Mouse (Mus musculus): Measurements from ENCODE around the gene Dlg2. TPM values are rescaled to one million over a fixed set of nuclear protein-coding genes. Genes with fewer than 3 reads are reported as not detected.

Gene Dlg2
- polyA plus RNA-seq, 1 experiment from 2014 or later = 1.1 TPM

- H3K27ac ChIP-seq (ENCODE audit: low read length) = no peak overlapping the region
- no peak for ATAC-seq (ENCODE audit: low read depth)
- no peaks in the 10 kb centered on the region for H3K36me3 ChIP-seq (ENCODE audit: control insufficient read depth, insufficient read depth, low read length)
- no peaks in the 10 kb centered on the region for H3K9me3 ChIP-seq (ENCODE audit: control insufficient read depth, low read length)
- no peaks in the 10 kb centered on the region for H3K4me1 ChIP-seq (replicated peaks; ENCODE audit: control insufficient read depth, insufficient read depth, low read length)
- 63% methylated on average over 12 of the region's 12 CpGs for WGBS
- no peaks in the 10 kb centered on the region for H3K27me3 ChIP-seq (ENCODE audit: control insufficient read depth, insufficient read depth, low read depth, low read length)
- no peak overlapping the region for H3K4me2 ChIP-seq (ENCODE audit: low read depth, low read length)
- H3K4me3 ChIP-seq (ENCODE audit: low read length) = no peak overlapping the region
- H3K9ac ChIP-seq (ENCODE audit: low read length) = no peak overlapping the region
These were observed 1759.1 kb downstream of the Dlg2 start for GRCm38 (mm10) chr7:92235541-92236031.

- no peaks in the 10 kb centered on the region for H3K9me3 ChIP-seq (ENCODE audit: control insufficient read depth, low read length)
- H3K27me3 ChIP-seq (ENCODE audit: control insufficient read depth, insufficient read depth, low read depth, low read length) = no peaks in the 10 kb centered on the region
- WGBS = 57% methylated on average over 2 of the region's 2 CpGs
- no peak overlapping the region for H3K4me3 ChIP-seq (ENCODE audit: low read length)
- H3K4me2 ChIP-seq (ENCODE audit: low read depth, low read length) = no peak overlapping the region
- no peaks in the 10 kb centered on the region for H3K4me1 ChIP-seq (replicated peaks; ENCODE audit: control insufficient read depth, insufficient read depth, low read length)
- no peak overlapping the region for H3K9ac ChIP-seq (ENCODE audit: low read length)
- no peak for ATAC-seq (ENCODE audit: low read depth)
- H3K36me3 ChIP-seq (ENCODE audit: control insufficient read depth, insufficient read depth, low read length) = no peaks in the 10 kb centered on the region
- no peak overlapping the region for H3K27ac ChIP-seq (ENCODE audit: low read length)
These were observed 1764.4 kb downstream of the Dlg2 start for GRCm38 (mm10) chr7:92240908-92241307.

- H3K9ac ChIP-seq (ENCODE audit: low read length) = no peak overlapping the region
- no peak for ATAC-seq (ENCODE audit: low read depth)
- H3K9me3 ChIP-seq (ENCODE audit: control insufficient read depth, low read length) = no peaks in the 10 kb centered on the region
- no peaks in the 10 kb centered on the region for H3K27me3 ChIP-seq (ENCODE audit: control insufficient read depth, insufficient read depth, low read depth, low read length)
- no peaks in the 10 kb centered on the region for H3K36me3 ChIP-seq (ENCODE audit: control insufficient read depth, insufficient read depth, low read length)
- H3K4me3 ChIP-seq (ENCODE audit: low read length) = no peak overlapping the region
- no peak overlapping the region for H3K4me2 ChIP-seq (ENCODE audit: low read depth, low read length)
- WGBS = 66% methylated on average over 3 of the region's 3 CpGs
- H3K4me1 ChIP-seq (replicated peaks; ENCODE audit: control insufficient read depth, insufficient read depth, low read length) = no peaks in the 10 kb centered on the region
- no peak overlapping the region for H3K27ac ChIP-seq (ENCODE audit: low read length)
These were observed 1771.1 kb downstream of the Dlg2 start for GRCm38 (mm10) chr7:92247594-92247993.

- Histone ChIP-seq H3K4me2 (ENCODE audit: low read depth, low read length) (no peak overlapping the region), H3K4me1 (replicated peaks; ENCODE audit: control insufficient read depth, insufficient read depth, low read length) (no peaks in the 10 kb centered on the region), H3K4me3 (ENCODE audit: low read length) (no peak overlapping the region), H3K9ac (ENCODE audit: low read length) (no peak overlapping the region), H3K9me3 (ENCODE audit: control insufficient read depth, low read length) (no peaks in the 10 kb centered on the region), H3K36me3 (ENCODE audit: control insufficient read depth, insufficient read depth, low read length) (no peaks in the 10 kb centered on the region), H3K27me3 (ENCODE audit: control insufficient read depth, insufficient read depth, low read depth, low read length) (no peaks in the 10 kb centered on the region), H3K27ac (ENCODE audit: low read length) (no peak overlapping the region)
- WGBS = 70% methylated on average over 5 of the region's 5 CpGs
- no peak for ATAC-seq (ENCODE audit: low read depth)
These were observed 1772.1 kb downstream of the Dlg2 start for GRCm38 (mm10) chr7:92248619-92249018.

GRCm38 (mm10) chr7:92258148-92258547 lies 1781.7 kb downstream of the Dlg2 start:
- H3K9ac ChIP-seq (ENCODE audit: low read length) = no peak overlapping the region
- no peak for ATAC-seq (ENCODE audit: low read depth)
- H3K4me3 ChIP-seq (ENCODE audit: low read length) = no peak overlapping the region
- WGBS = 66% methylated on average over 4 of the region's 4 CpGs
- no peaks in the 10 kb centered on the region for H3K9me3 ChIP-seq (ENCODE audit: control insufficient read depth, low read length)
- H3K27me3 ChIP-seq (ENCODE audit: control insufficient read depth, insufficient read depth, low read depth, low read length) = no peaks in the 10 kb centered on the region
- H3K36me3 ChIP-seq (ENCODE audit: control insufficient read depth, insufficient read depth, low read length) = no peaks in the 10 kb centered on the region
- no peaks in the 10 kb centered on the region for H3K4me1 ChIP-seq (replicated peaks; ENCODE audit: control insufficient read depth, insufficient read depth, low read length)
- H3K27ac ChIP-seq (ENCODE audit: low read length) = no peak overlapping the region
- no peak overlapping the region for H3K4me2 ChIP-seq (ENCODE audit: low read depth, low read length)

GRCm38 (mm10) chr7:92258701-92259100 lies 1782.2 kb downstream of the Dlg2 start:
- WGBS = 59% methylated on average over 3 of the region's 3 CpGs
- Histone ChIP-seq H3K36me3 (ENCODE audit: control insufficient read depth, insufficient read depth, low read length) (no peaks in the 10 kb centered on the region), H3K4me2 (ENCODE audit: low read depth, low read length) (no peak overlapping the region), H3K27ac (ENCODE audit: low read length) (no peak overlapping the region), H3K27me3 (ENCODE audit: control insufficient read depth, insufficient read depth, low read depth, low read length) (no peaks in the 10 kb centered on the region), H3K9ac (ENCODE audit: low read length) (no peak overlapping the region), H3K4me3 (ENCODE audit: low read length) (no peak overlapping the region), H3K4me1 (replicated peaks; ENCODE audit: control insufficient read depth, insufficient read depth, low read length) (no peaks in the 10 kb centered on the region), H3K9me3 (ENCODE audit: control insufficient read depth, low read length) (no peaks in the 10 kb centered on the region)
- ATAC-seq (ENCODE audit: low read depth) = no peak

GRCm38 (mm10) chr7:92264325-92264724 lies 1787.9 kb downstream of the Dlg2 start:
- no peak overlapping the region for H3K9ac ChIP-seq (ENCODE audit: low read length)
- no peaks in the 10 kb centered on the region for H3K27me3 ChIP-seq (ENCODE audit: control insufficient read depth, insufficient read depth, low read depth, low read length)
- H3K9me3 ChIP-seq (ENCODE audit: control insufficient read depth, low read length) = no peaks in the 10 kb centered on the region
- H3K4me1 ChIP-seq (replicated peaks; ENCODE audit: control insufficient read depth, insufficient read depth, low read length) = no peaks in the 10 kb centered on the region
- H3K4me2 ChIP-seq (ENCODE audit: low read depth, low read length) = no peak overlapping the region
- H3K27ac ChIP-seq (ENCODE audit: low read length) = no peak overlapping the region
- ATAC-seq (ENCODE audit: low read depth) = no peak
- WGBS = 79% methylated on average over 3 of the region's 3 CpGs
- H3K36me3 ChIP-seq (ENCODE audit: control insufficient read depth, insufficient read depth, low read length) = no peaks in the 10 kb centered on the region
- H3K4me3 ChIP-seq (ENCODE audit: low read length) = no peak overlapping the region

- Histone ChIP-seq H3K4me2 (ENCODE audit: low read depth, low read length) (no peak overlapping the region), H3K4me3 (ENCODE audit: low read length) (no peak overlapping the region), H3K9ac (ENCODE audit: low read length) (no peak overlapping the region), H3K27ac (ENCODE audit: low read length) (no peak overlapping the region), H3K36me3 (ENCODE audit: control insufficient read depth, insufficient read depth, low read length) (no peaks in the 10 kb centered on the region), H3K27me3 (ENCODE audit: control insufficient read depth, insufficient read depth, low read depth, low read length) (no peaks in the 10 kb centered on the region), H3K4me1 (replicated peaks; ENCODE audit: control insufficient read depth, insufficient read depth, low read length) (no peaks in the 10 kb centered on the region), H3K9me3 (ENCODE audit: control insufficient read depth, low read length) (no peaks in the 10 kb centered on the region)
- no peak for ATAC-seq (ENCODE audit: low read depth)
These were observed 1788.5 kb downstream of the Dlg2 start for GRCm38 (mm10) chr7:92264964-92265363.

GRCm38 (mm10) chr7:92275353-92275752 lies 1798.9 kb downstream of the Dlg2 start:
- Histone ChIP-seq H3K9ac (ENCODE audit: low read length) (no peak overlapping the region), H3K36me3 (ENCODE audit: control insufficient read depth, insufficient read depth, low read length) (no peaks in the 10 kb centered on the region), H3K9me3 (ENCODE audit: control insufficient read depth, low read length) (no peaks in the 10 kb centered on the region), H3K4me1 (replicated peaks; ENCODE audit: control insufficient read depth, insufficient read depth, low read length) (no peaks in the 10 kb centered on the region), H3K27ac (ENCODE audit: low read length) (no peak overlapping the region), H3K4me2 (ENCODE audit: low read depth, low read length) (no peak overlapping the region), H3K27me3 (ENCODE audit: control insufficient read depth, insufficient read depth, low read depth, low read length) (no peaks in the 10 kb centered on the region), H3K4me3 (ENCODE audit: low read length) (no peak overlapping the region)
- 58% methylated on average over 4 of the region's 4 CpGs for WGBS
- no peak for ATAC-seq (ENCODE audit: low read depth)

GRCm38 (mm10) chr7:92277629-92278028 lies 1801.2 kb downstream of the Dlg2 start:
- Histone ChIP-seq H3K27me3 (ENCODE audit: control insufficient read depth, insufficient read depth, low read depth, low read length) (no peaks in the 10 kb centered on the region), H3K4me1 (replicated peaks; ENCODE audit: control insufficient read depth, insufficient read depth, low read length) (no peaks in the 10 kb centered on the region), H3K9me3 (ENCODE audit: control insufficient read depth, low read length) (no peaks in the 10 kb centered on the region), H3K27ac (ENCODE audit: low read length) (no peak overlapping the region), H3K9ac (ENCODE audit: low read length) (no peak overlapping the region), H3K4me3 (ENCODE audit: low read length) (no peak overlapping the region), H3K36me3 (ENCODE audit: control insufficient read depth, insufficient read depth, low read length) (no peaks in the 10 kb centered on the region), H3K4me2 (ENCODE audit: low read depth, low read length) (no peak overlapping the region)
- 60% methylated on average over 4 of the region's 4 CpGs for WGBS
- no peak for ATAC-seq (ENCODE audit: low read depth)
